Mouse (Mus musculus) liver, postnatal 0 days (tissue): ENCODE measurements around the gene Zfp229. TPM values are rescaled to one million over a fixed set of nuclear protein-coding genes. Genes with fewer than 3 reads are reported as not detected.

Experiments used
- ATAC-seq: fragments of 200-750 bp; cut with Nextera tagmentation; 2 replicates; pipeline ENCODE4 v1.8.0; 2017; ENCODE audit warnings: mild to moderate bottlenecking, moderate library complexity
- DNase-seq: peaks from one replicate; pipeline ENCODE4 v3.0.0-alpha.2; 2016
- H3K27ac ChIP-seq: fragments of 300-500 bp; sonication (generic); 2 replicates; pipeline ENCODE4 v1.5.1; 2014; ENCODE audit warnings: antibody characterized with exemption, moderate library complexity, mild to moderate bottlenecking, low read depth
- H3K27me3 ChIP-seq: fragments of 300-500 bp; sonication (generic); 2 replicates; pipeline ENCODE4 v1.6.1; 2014; ENCODE audit warnings: low read length, control low read depth, mixed read lengths; ENCODE audit not compliant: insufficient read depth
- H3K36me3 ChIP-seq: fragments of 300-500 bp; sonication (generic); replicated peaks from 2 replicates; pipeline ENCODE4 v1.6.1; 2014; ENCODE audit warnings: mild to moderate bottlenecking, control low read depth, low read length, moderate library complexity, mixed read lengths; ENCODE audit not compliant: insufficient read depth
- H3K4me1 ChIP-seq: fragments of 300-500 bp; sonication (generic); 2 replicates; pipeline ENCODE4 v1.6.1; 2014; ENCODE audit warnings: antibody characterized with exemption, mild to moderate bottlenecking, control low read depth; ENCODE audit not compliant: insufficient read depth
- H3K4me2 ChIP-seq: fragments of 300-500 bp; sonication (generic); 2 replicates; pipeline ENCODE4 v1.6.1; 2014; ENCODE audit warnings: low read depth, mild to moderate bottlenecking, low read length, moderate library complexity, mixed read lengths
- H3K4me3 ChIP-seq: fragments of 300-500 bp; sonication (generic); 2 replicates; pipeline ENCODE4 v1.5.1; 2014; ENCODE audit warnings: low read depth, low read length
- H3K9ac ChIP-seq: fragments of 300-500 bp; sonication (generic); replicated peaks from 2 replicates; pipeline ENCODE4 v1.6.1; 2014; ENCODE audit warnings: mild to moderate bottlenecking, moderate library complexity
- H3K9me3 ChIP-seq: fragments of 300-500 bp; sonication (generic); 2 replicates; pipeline ENCODE4 v1.6.1; 2016; ENCODE audit warnings: mild to moderate bottlenecking, control low read depth, low read length, mixed read lengths
- CTCF ChIP-seq: sonication (generic); IDR thresholded peaks from 2 replicates; pipeline ENCODE4 v1.5.1; 2016; ENCODE audit warnings: antibody characterized with exemption, low read depth
- EP300 ChIP-seq: IDR thresholded peaks from 2 replicates; pipeline ENCODE4 v1.6.1; 2016; ENCODE audit warnings: antibody characterized with exemption, low read depth, mild to moderate bottlenecking
- WGBS: fragments of 180-500 bp; shearing (Covaris S2); extraction: QIAGEN DNeasy Blood & Tissue Kit; methylation state at CpG from one replicate; pipeline ENCODE4 v1.1.7; 2014; ENCODE audit not compliant: insufficient replicate concordance; 5-methylcytosine and 5-hydroxymethylcytosine counted together
- polyA plus RNA-seq: library from polyadenylated mRNA; unstranded; fragments of >200 nt; fragmentation: Nextera tagmentation; extraction: Ambion mirVana; gene quantifications from 2 replicates; pipeline ENCODE4 v1.2.1, GENCODE M21; 2015

Gene Zfp229
- polyA plus RNA-seq, 1 experiment from 2014 or later: 1.4 TPM

- Histone ChIP-seq H3K4me2 (peak within 1 kb of the TSS; percentile 72), H3K4me3 (peak within 1 kb of the TSS; percentile 61), H3K36me3 (peaks cover 11% of the 10 kb centered on the region), H3K27ac (peak within 1 kb of the TSS; percentile 80), H3K4me1 (peaks cover 11% of the 10 kb centered on the region), H3K27me3 (no peaks in the 10 kb centered on the region), H3K9me3 (no peaks in the 10 kb centered on the region), H3K9ac (peak within 1 kb of the TSS; percentile 64)
- TF ChIP-seq CTCF (no peak), EP300 (no peak)
- DNase-seq (peak; percentile 79), ATAC-seq (peak; percentile 90)
- WGBS: 5% methylated on average over 26 of the region's 26 CpGs
Observed at GRCm38 (mm10) chr17:21707343-21707996, 23.1 kb upstream of the Zfp229 start, which contains the start of gene Zfp760. Gene Zfp760, plus strand, starts transcription at chr17:21707741.

GRCm38 (mm10) chr17:21708401-21708800 lies 22.2 kb upstream of the Zfp229 start:
- 28% methylated on average over 2 of the region's 2 CpGs for WGBS
- no peaks in the 10 kb centered on the region for H3K9me3 ChIP-seq
- DNase-seq (no peak), ATAC-seq (0 out of 2 replicates have a peak, but pooled peaks have one; percentile 14)
- peaks cover 7% of the 10 kb centered on the region for H3K4me1 ChIP-seq
- 0 out of 2 replicates have a peak overlapping the region, but pooled peaks have one; percentile 1 for H3K27ac ChIP-seq
- H3K4me2 ChIP-seq: peak overlapping the region; percentile 72
- peak overlapping the region; percentile 61 for H3K4me3 ChIP-seq
- TF ChIP-seq EP300: no peak
- no peak for TF ChIP-seq CTCF
- peak overlapping the region; percentile 42 for H3K9ac ChIP-seq
- peaks cover 11% of the 10 kb centered on the region for H3K36me3 ChIP-seq
- no peaks in the 10 kb centered on the region for H3K27me3 ChIP-seq

- no peak for DNase-seq
- H3K27ac ChIP-seq: peak overlapping the region; percentile 89
Observed at GRCm38 (mm10) chr17:21733049-21733448, 2.5 kb downstream of the Zfp229 start.

GRCm38 (mm10) chr17:21733529-21734031 lies 3.0 kb downstream of the Zfp229 start:
- Histone ChIP-seq H3K4me3 (peak overlapping the region; percentile 86), H3K27me3 (no peaks in the 10 kb centered on the region), H3K27ac (peak overlapping the region; percentile 89), H3K9ac (peak overlapping the region; percentile 84), H3K36me3 (no peaks in the 10 kb centered on the region; the same call in 1 of the 2 replicates), H3K4me2 (peak overlapping the region; percentile 81), H3K4me1 (peaks cover 7% of the 10 kb centered on the region), H3K9me3 (no peaks in the 10 kb centered on the region)
- peak; percentile 98 for ATAC-seq
- WGBS: 1% methylated on average over 27 of the region's 27 CpGs
- TF ChIP-seq CTCF: peak; percentile 51
- peak; percentile 11; the same call in 1 of the 2 replicates for TF ChIP-seq EP300
- DNase-seq: peak; percentile 78

More at GRCm38 (mm10) chr17:21733049-21733448, 2.5 kb downstream of the Zfp229 start:
- WGBS: 77% methylated on average over 4 of the region's 4 CpGs
- H3K36me3 ChIP-seq: no peaks in the 10 kb centered on the region; the same call in 1 of the 2 replicates
- peak overlapping the region; percentile 84 for H3K9ac ChIP-seq
- ATAC-seq: no peak
- peaks cover 7% of the 10 kb centered on the region for H3K4me1 ChIP-seq
- TF ChIP-seq EP300: no peak
- TF ChIP-seq CTCF: no peak
- no peaks in the 10 kb centered on the region for H3K27me3 ChIP-seq
- H3K9me3 ChIP-seq: no peaks in the 10 kb centered on the region
- H3K4me3 ChIP-seq: peak overlapping the region; percentile 86
- H3K4me2 ChIP-seq: peak overlapping the region; percentile 81

- Histone ChIP-seq H3K27me3 (no peaks in the 10 kb centered on the region), H3K9ac (no peak overlapping the region), H3K4me1 (no peaks in the 10 kb centered on the region), H3K4me2 (no peak overlapping the region), H3K9me3 (no peaks in the 10 kb centered on the region), H3K36me3 (no peaks in the 10 kb centered on the region), H3K27ac (no peak overlapping the region), H3K4me3 (no peak overlapping the region)
- 68% methylated on average over 2 of the region's 2 CpGs for WGBS
- ATAC-seq (no peak), DNase-seq (no peak)
- TF ChIP-seq EP300 (no peak), CTCF (no peak)
Observed at GRCm38 (mm10) chr17:21752791-21753190, 22.2 kb downstream of the Zfp229 start.

GRCm38 (mm10) chr17:21753342-21754208 lies 23.0 kb downstream of the Zfp229 start:
- peak overlapping the region; percentile 68 for H3K4me2 ChIP-seq
- H3K36me3 ChIP-seq: no peaks in the 10 kb centered on the region
- WGBS: 13% methylated on average over 20 of the region's 20 CpGs
- no peaks in the 10 kb centered on the region for H3K9me3 ChIP-seq
- H3K4me1 ChIP-seq: no peaks in the 10 kb centered on the region
- TF ChIP-seq CTCF (no peak), EP300 (no peak)
- DNase-seq (peak; percentile 17), ATAC-seq (no peak)
- peak overlapping the region; percentile 40 for H3K4me3 ChIP-seq
- H3K27ac ChIP-seq: no peak overlapping the region
- peak overlapping the region; percentile 41 for H3K9ac ChIP-seq
- no peaks in the 10 kb centered on the region for H3K27me3 ChIP-seq
